Mouse (Mus musculus) ovary, adult 18-20 months (tissue): Measurements from ENCODE around the gene Gm10563.
A peak's percentile ranks its signal among the peaks of the same experiment; 100 is the strongest.
"Not testable (repeated sequence)": the region's sequence is repeated elsewhere in the genome, so short reads cannot be mapped to it uniquely, and the experiment has no call there.

Source experiments
- DNase-seq: peaks from one replicate; pipeline ENCODE4 v3.0.0; 2022; ENCODE audit warnings: low spot score, mixed read lengths

The Gm10563 gene

GRCm38 (mm10) chr4:155645308-155645707 lies at the start of gene Gm10563:
Gm10563 (minus strand) TSS chr4:155645408.
- not testable (repeated sequence) for DNase-seq

DNA sequence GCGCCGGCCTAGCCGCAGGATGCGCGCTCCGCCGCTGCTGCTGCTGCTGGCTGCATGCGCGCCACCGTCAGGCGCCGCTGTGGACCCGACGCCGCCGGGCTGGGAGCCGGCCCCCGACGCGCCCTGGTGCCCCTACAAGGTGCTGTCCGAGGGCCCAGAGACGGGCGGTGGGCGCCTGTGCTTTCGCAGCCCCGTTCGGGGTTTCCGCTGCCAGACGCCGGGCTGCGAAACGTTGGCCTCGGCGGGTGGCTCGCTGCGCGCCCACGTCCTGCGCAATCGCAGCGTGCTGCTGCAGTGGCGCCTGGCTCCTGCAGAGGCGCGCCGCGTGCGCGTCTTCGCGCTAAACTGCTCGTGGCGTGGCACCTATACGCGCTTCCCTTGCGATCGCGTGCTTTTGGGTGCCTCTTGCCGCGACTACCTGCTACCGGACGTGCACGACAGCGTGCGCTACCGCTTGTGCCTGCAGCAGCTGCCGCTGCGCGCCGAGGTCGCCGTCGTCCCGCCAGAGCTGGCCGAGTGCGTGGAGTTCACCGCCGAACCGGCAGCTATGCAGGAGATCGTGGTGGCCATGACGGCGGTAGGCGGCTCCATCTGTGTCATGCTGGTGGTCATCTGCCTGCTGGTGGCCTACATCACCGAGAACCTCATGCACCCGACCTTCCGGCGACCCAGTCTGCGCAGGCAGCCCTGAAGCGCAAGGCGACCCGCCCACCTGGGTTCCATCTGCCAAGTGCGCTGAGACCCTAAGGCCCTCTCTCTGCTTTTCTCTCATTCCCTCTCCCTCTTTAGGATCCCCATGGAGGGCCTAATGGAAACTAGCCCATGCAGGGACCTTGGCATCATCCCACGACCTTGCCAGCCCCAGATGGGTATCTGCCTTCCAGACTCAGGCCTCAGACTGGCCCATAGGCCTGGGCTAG lies 49.5 kb upstream of the Gm10563 start:
- peak; percentile 42 for DNase-seq

GRCm38 (mm10) chr4:155694111-155694481 lies 48.9 kb upstream of the Gm10563 start, which contains the start of gene Fndc10:
Fndc10 (plus strand) TSS chr4:155694342.
- DNase-seq, result peak; percentile 51

GRCm38 (mm10) chr4:155692421-155692820 lies 47.2 kb upstream of the Gm10563 start:
- no peak for DNase-seq

GRCm38 (mm10) chr4:155690571-155691375 lies 45.6 kb upstream of the Gm10563 start:
- DNase-seq, result no peak

DNA sequence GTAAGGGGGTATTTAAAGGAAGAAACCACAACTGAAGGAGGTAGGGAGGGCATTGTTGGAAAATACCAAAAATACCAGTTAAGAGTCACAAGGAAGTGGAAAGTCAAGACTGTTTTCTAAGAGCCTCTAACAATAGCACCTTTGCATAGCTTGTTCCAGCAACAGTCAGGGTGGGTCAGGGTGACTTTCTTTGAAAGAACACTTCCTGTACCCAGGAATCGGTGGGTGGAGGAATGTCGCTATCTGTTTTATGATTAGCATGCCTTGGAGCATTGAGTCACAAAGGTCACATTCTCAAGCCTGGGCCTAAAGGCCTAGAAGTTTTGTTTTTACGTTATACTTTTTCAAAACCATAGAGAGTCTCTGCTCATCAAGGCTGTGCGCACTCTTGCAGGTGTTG lies 42.6 kb upstream of the Gm10563 start:
- not testable (repeated sequence) for DNase-seq

- DNase-seq, result not testable (repeated sequence)
These were observed 38.6 kb upstream of the Gm10563 start for GRCm38 (mm10) chr4:155683670-155684277.

DNA sequence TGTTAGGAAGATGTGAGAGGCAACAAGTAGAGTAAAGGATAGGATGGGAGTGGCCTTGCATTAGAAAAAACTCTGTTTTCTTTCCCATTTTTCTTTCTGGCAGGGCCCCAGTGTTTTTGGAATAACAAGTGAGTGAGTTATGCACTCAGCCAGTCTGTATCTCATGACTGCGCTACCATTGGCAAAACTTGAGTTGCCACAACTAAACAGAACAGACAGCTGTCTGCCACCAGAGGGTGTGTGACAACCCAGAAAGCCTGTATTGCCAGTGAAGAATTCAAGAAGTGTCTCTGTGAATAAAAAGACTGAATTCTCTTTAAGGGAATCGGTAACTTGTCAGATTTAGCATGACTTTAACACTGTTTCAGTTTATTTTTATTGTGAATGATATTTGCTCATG lies 30.8 kb upstream of the Gm10563 start:
- no peak for DNase-seq

GRCm38 (mm10) chr4:155672082-155672481 lies 26.9 kb upstream of the Gm10563 start:
- no peak for DNase-seq

DNA sequence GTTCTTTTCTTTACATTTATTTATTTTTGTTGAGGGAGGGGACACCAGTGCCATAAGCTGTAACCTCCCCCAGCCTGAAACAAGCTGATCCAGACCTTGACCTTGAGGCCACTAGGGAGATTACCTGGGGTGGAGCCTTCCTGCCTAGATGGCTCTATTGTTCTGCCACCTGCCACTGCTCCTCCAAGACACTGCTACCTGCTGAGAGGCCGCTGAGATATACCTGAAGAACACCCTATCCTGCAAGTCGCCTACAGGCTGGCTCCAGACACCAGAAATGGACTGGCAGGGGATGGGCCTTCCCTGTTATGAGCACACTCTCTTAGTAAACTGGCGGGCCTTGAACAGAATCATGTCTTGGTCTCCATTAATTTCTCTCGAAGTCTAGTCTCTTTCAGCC lies 25.0 kb upstream of the Gm10563 start:
- not testable (repeated sequence) for DNase-seq

DNA sequence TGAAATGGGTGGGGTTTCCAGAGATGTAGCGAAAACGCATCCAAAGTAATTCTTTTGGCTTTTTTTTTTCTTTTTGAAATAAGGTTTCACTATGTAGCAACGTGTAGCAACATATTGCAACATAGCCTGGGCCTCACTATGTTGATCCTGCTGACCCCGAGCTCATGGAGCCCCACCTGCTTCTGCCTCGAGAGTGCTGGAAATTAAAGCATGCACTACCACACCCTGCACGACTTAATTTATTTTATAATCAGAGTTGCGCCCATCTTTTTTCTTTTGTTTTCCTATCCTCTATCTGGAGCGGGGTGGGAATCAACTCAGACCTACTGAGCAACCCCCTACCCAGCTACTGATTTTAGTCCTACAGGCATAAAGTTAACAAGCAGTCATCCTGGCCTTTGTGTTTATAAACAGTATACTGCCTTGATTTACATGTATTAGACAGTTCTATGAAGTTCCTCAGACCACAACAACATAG lies 24.4 kb upstream of the Gm10563 start:
- DNase-seq, result no peak

- DNase-seq, result peak; percentile 92
These were observed 23.7 kb upstream of the Gm10563 start, which contains the start of gene Mib2 for GRCm38 (mm10) chr4:155668689-155669597. Mib2 (minus strand) TSS chr4:155669198.

DNA sequence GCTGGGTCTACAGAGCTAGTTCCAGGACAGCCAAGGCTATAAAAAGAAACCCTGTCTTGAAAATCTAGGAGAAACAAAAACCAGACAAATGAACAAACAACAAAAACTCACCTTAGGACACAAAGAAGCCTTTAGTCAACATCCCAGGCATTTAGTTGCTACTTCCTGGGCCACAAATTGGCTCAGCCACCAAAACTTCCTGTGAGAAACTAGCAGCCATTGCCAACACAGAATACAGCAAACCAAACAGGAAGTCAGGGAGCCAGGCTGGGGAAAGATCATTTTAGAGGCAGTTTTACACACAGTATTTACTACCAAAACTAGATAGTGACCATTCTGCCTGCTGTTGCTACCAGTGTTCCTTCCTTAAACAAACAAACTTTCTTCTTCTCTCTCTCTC lies 21.7 kb upstream of the Gm10563 start:
- no peak for DNase-seq

GRCm38 (mm10) chr4:155660641-155661040 lies 15.4 kb upstream of the Gm10563 start:
- DNase-seq, result no peak

DNA sequence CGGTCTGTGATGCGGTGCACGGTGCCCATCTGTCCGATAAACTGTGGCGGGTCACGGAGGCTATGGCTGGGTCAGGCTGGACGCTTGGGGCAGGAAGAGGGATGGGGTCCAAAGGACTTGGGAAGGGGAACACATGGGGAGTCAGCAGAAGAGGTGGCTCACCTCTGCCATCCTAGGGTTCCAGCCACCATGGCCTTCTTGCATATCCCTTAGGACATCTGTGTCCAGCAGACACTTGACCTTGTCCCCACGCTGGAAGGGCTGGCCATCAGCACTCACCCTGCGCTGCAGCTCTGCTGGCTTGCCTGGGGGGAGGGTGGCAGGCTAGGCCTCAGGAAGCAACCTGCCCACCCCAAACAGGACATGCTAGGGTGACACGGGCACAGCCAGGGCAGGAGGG lies 13.8 kb upstream of the Gm10563 start:
- no peak for DNase-seq

DNA sequence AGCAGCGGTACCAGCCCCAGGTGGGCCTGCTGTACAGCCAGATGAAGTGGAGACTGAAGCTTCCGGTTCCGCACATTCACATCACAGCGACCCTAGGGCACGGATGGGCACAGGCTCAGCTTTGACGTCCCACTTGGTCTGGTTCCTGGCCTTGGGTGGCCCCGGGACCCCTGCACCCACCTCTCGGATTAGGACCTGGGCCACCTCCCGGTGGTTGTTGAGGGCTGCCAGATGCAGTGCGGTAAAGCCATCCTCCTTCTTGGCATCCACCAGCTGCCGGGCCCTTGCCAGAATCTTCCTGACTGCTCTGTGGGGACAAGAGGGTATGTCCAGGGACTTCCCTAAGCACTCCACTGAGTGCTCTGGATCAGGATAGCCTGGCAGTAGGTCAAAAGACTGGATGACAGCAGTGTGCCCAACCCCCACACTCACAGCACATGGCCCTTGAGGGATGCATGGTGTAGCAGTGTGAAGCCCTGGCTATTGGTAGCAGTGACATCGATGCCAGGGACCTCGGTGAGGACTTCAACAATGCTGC lies 11.1 kb upstream of the Gm10563 start:
- no peak for DNase-seq

- DNase-seq, result no peak
These were observed 9.5 kb upstream of the Gm10563 start for GRCm38 (mm10) chr4:155654456-155655298.

GRCm38 (mm10) chr4:155654183-155654455 lies 8.9 kb upstream of the Gm10563 start:
- no peak for DNase-seq

GRCm38 (mm10) chr4:155653451-155654182 lies 8.4 kb upstream of the Gm10563 start:
- no peak for DNase-seq

GRCm38 (mm10) chr4:155653086-155653450 lies 7.9 kb upstream of the Gm10563 start, which contains the start of gene Mmp23:
Mmp23 (minus strand) TSS chr4:155653384.
- DNase-seq, result no peak
